Mouse (Mus musculus): ENCODE measurements around the gene 4930572O03Rik. TPM values are rescaled to one million over a fixed set of nuclear protein-coding genes. Genes with fewer than 3 reads are reported as not detected.
"Not testable (repeated sequence)": the region's sequence is repeated elsewhere in the genome, so short reads cannot be mapped to it uniquely, and the experiment has no call there.

Gene 4930572O03Rik
- polyA plus RNA-seq, 2 experiments from 2014 or later, result not detected

- not testable (repeated sequence) for ATAC-seq
Measured at GRCm38 (mm10) chr5:15616195-15616594, 40.7 kb downstream of the 4930572O03Rik start.

GRCm38 (mm10) chr5:15610695-15611094 lies 46.2 kb downstream of the 4930572O03Rik start:
- ATAC-seq, result not testable (repeated sequence)

- ATAC-seq, result not testable (repeated sequence)
Measured at GRCm38 (mm10) chr5:15606677-15607076, 50.2 kb downstream of the 4930572O03Rik start.

- ATAC-seq, result not testable (repeated sequence)
Measured at GRCm38 (mm10) chr5:15603585-15603984, 53.3 kb downstream of the 4930572O03Rik start.

GRCm38 (mm10) chr5:15603008-15603407 lies 53.9 kb downstream of the 4930572O03Rik start:
- ATAC-seq, result not testable (repeated sequence)

- not testable (repeated sequence) for ATAC-seq
Measured at GRCm38 (mm10) chr5:15602424-15602947, 54.4 kb downstream of the 4930572O03Rik start.

Other genes with a start within 250 kb of the 4930572O03Rik start
- not detected for gene Gm21149, start 180.5 kb downstream of the 4930572O03Rik start, polyA plus RNA-seq (2017; shearing (Covaris generic))
- gene Gm21190, start 127.8 kb downstream of the 4930572O03Rik start, polyA plus RNA-seq (2017; shearing (Covaris generic)), result not detected
- not detected for gene Gm21083, start 79.7 kb downstream of the 4930572O03Rik start, polyA plus RNA-seq (2017; shearing (Covaris generic))
- gene Speer4d, start 38.0 kb downstream of the 4930572O03Rik start, polyA plus RNA-seq (2017; shearing (Covaris generic)), result not detected
- not detected for gene Speer4c, start 57.2 kb upstream of the 4930572O03Rik start, polyA plus RNA-seq (2017; shearing (Covaris generic))

Data from CD4-positive, CD25-positive, alpha-beta regulatory T cell, adult 4 months (primary cell).